Mouse (Mus musculus) forebrain, embryonic 10.5 days (tissue): ENCODE measurements around the gene Dmap1. TPM values are rescaled to one million over a fixed set of nuclear protein-coding genes. Genes with fewer than 3 reads are reported as not detected.

ENCODE experiments used
- DNase-seq: peaks from one replicate; pipeline ENCODE4 v3.0.0-alpha.2; 2017; ENCODE audit warnings: low spot score; ENCODE audit errors: extremely low spot score
- H3K27ac ChIP-seq: fragments of 300-500 bp; sonication (generic); 2 replicates; pipeline ENCODE4 v1.5.1; 2016; ENCODE audit warnings: mild to moderate bottlenecking
- H3K27me3 ChIP-seq: fragments of 300-500 bp; sonication (generic); 2 replicates; pipeline ENCODE4 v1.6.1; 2016; ENCODE audit warnings: mild to moderate bottlenecking; ENCODE audit not compliant: poor library complexity, severe bottlenecking
- H3K36me3 ChIP-seq: fragments of 300-500 bp; sonication (generic); replicated peaks from 2 replicates; pipeline ENCODE4 v1.6.1; 2016; ENCODE audit warnings: mild to moderate bottlenecking, moderate library complexity
- H3K4me1 ChIP-seq: fragments of 300-500 bp; sonication (generic); 2 replicates; pipeline ENCODE4 v1.6.1; 2016
- H3K4me3 ChIP-seq: fragments of 300-500 bp; sonication (generic); 2 replicates; pipeline ENCODE4 v1.5.1; 2016; ENCODE audit warnings: mild to moderate bottlenecking, moderate library complexity
- H3K9me3 ChIP-seq: fragments of 300-500 bp; sonication (generic); 2 replicates; pipeline ENCODE4 v1.6.1; 2016; ENCODE audit warnings: mild to moderate bottlenecking, moderate library complexity
- WGBS: fragments of 180-500 bp; shearing (Covaris S2); methylation state at CpG from one replicate; pipeline ENCODE4 v1.1.7; 2016; 5-methylcytosine and 5-hydroxymethylcytosine counted together
- polyA plus RNA-seq: library from polyadenylated mRNA; unstranded; fragments of >200 nt; fragmentation: Nextera tagmentation; extraction: Ambion mirVana; gene quantifications from 2 replicates; pipeline ENCODE4 v1.2.1, GENCODE M21; 2016

The Dmap1 gene
- polyA plus RNA-seq, 1 experiment from 2014 or later = 76.1 TPM

- no peak for DNase-seq
- Histone ChIP-seq H3K36me3 (peaks cover 62% of the 10 kb centered on the region), H3K4me3 (no peak overlapping the region)
Measured at GRCm38 (mm10) chr4:117630053-117630670, 51.9 kb downstream of the Dmap1 start.

DNA sequence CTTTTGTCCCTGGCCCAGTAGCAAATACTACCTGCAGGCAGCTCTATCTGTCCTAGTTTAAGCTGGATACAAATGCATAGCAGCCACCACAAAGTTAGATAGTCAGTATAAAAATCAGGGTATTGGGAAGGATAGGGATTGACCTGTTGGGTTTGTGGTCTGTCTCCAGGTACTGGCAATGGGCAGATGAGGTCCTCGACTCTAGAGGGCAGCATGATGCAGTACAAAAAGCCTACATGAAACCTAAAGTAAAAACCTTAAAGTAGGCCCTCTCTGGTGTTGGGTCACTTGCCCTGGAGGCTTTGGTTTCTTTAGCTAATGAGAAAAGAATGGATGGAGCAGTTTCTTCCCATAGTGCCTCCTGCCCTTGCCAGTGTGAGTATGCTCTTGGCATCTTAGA, 53.6 kb downstream of the Dmap1 start:
- no peak overlapping the region for H3K27ac ChIP-seq
- no peaks in the 10 kb centered on the region for H3K27me3 ChIP-seq
- no peak for DNase-seq
- peaks cover 50% of the 10 kb centered on the region for H3K36me3 ChIP-seq
- H3K4me1 ChIP-seq = peaks cover 33% of the 10 kb centered on the region
- 50% methylated on average over 1 of the region's 1 CpGs for WGBS
- peaks cover 4% of the 10 kb centered on the region; the same call in 1 of the 2 replicates for H3K9me3 ChIP-seq
- H3K4me3 ChIP-seq = no peak overlapping the region

More at GRCm38 (mm10) chr4:117630053-117630670, 51.9 kb downstream of the Dmap1 start:
- Histone ChIP-seq H3K9me3 (peaks cover 4% of the 10 kb centered on the region; the same call in 1 of the 2 replicates), H3K27me3 (no peaks in the 10 kb centered on the region), H3K27ac (no peak overlapping the region), H3K4me1 (peaks cover 30% of the 10 kb centered on the region)
- WGBS = 83% methylated on average over 6 of the region's 6 CpGs

Other genes starting within 250 kb of the Dmap1 start
- 94.3 and 98.2 TPM in 2 replicates for gene Rnf220, start 185.2 kb downstream of the Dmap1 start, polyA plus RNA-seq
- gene Eri3, start 131.9 kb downstream of the Dmap1 start, polyA plus RNA-seq = 116 and 120 TPM in 2 replicates
- not detected in 2 replicates for gene Gm12845, start 42.1 kb upstream of the Dmap1 start, polyA plus RNA-seq
- not detected in 2 replicates for gene Klf17, start 83.4 kb upstream of the Dmap1 start, polyA plus RNA-seq
- 7.0 and 9.1 TPM in 2 replicates for gene Slc6a9, start 152.2 kb upstream of the Dmap1 start, polyA plus RNA-seq
- 1.2 TPM in 2 replicates for gene Ccdc24, start 190.3 kb upstream of the Dmap1 start, polyA plus RNA-seq
- gene B4galt2, start 201.2 kb upstream of the Dmap1 start, polyA plus RNA-seq = 20.9 and 21.8 TPM in 2 replicates
- 160 and 166 TPM in 2 replicates for gene Atp6v0b, start 205.1 kb upstream of the Dmap1 start, polyA plus RNA-seq
- 29.1 and 29.3 TPM in 2 replicates for gene Dph2, start 209.8 kb upstream of the Dmap1 start, polyA plus RNA-seq
- gene Ipo13, start 232.7 kb upstream of the Dmap1 start, polyA plus RNA-seq = 63.2 and 67.3 TPM in 2 replicates
- gene Artn, start 247.5 kb upstream of the Dmap1 start, polyA plus RNA-seq = 0.44 and 0.58 TPM in 2 replicates